Mouse (Mus musculus) neural tube, embryonic 14.5 days (tissue): ENCODE measurements around the gene Ccdc57. TPM values are rescaled to one million over a fixed set of nuclear protein-coding genes. Genes with fewer than 3 reads are reported as not detected.
A peak's percentile ranks its signal among the peaks of the same experiment; 100 is the strongest.

Source experiments
- ATAC-seq: fragments of 200-750 bp; cut with Nextera tagmentation; 2 replicates; pipeline ENCODE4 v1.8.0; 2017; ENCODE audit warnings: low read depth, mild to moderate bottlenecking, moderate TSS enrichment, moderate library complexity
- H3K27ac ChIP-seq: fragments of 300-500 bp; sonication (generic); 2 replicates; pipeline ENCODE4 v1.5.1; 2014; ENCODE audit warnings: low read depth, mild to moderate bottlenecking, control low read depth, low read length, moderate library complexity, mixed read lengths
- H3K27me3 ChIP-seq: fragments of 300-500 bp; sonication (generic); 2 replicates; pipeline ENCODE4 v1.6.1; 2014; ENCODE audit warnings: low read length; ENCODE audit not compliant: control insufficient read depth, insufficient read depth
- H3K36me3 ChIP-seq: fragments of 300-500 bp; sonication (generic); 2 replicates; pipeline ENCODE4 v1.6.1; 2014; ENCODE audit warnings: low read length, mixed read lengths; ENCODE audit not compliant: control insufficient read depth, insufficient read depth
- H3K4me1 ChIP-seq: fragments of 300-500 bp; sonication (generic); 2 replicates; pipeline ENCODE4 v1.6.1; 2014; ENCODE audit warnings: low read length; ENCODE audit not compliant: control insufficient read depth, insufficient read depth
- H3K4me2 ChIP-seq: fragments of 300-500 bp; sonication (generic); 2 replicates; pipeline ENCODE4 v1.6.1; 2014; ENCODE audit warnings: mild to moderate bottlenecking, low read depth, low read length, control low read depth
- H3K4me3 ChIP-seq: fragments of 300-500 bp; sonication (generic); 2 replicates; pipeline ENCODE4 v1.5.1; 2014; ENCODE audit warnings: low read depth, low read length, control low read depth, mixed read lengths
- H3K9ac ChIP-seq: fragments of 300-500 bp; sonication (generic); replicated peaks from 2 replicates; pipeline ENCODE4 v1.6.1; 2014; ENCODE audit warnings: low read depth, mild to moderate bottlenecking, control low read depth, low read length, mixed read lengths
- H3K9me3 ChIP-seq: fragments of 300-500 bp; sonication (generic); 2 replicates; pipeline ENCODE4 v1.6.1; 2016; ENCODE audit warnings: low read length; ENCODE audit not compliant: control insufficient read depth
- WGBS: fragments of 180-500 bp; shearing (Covaris S2); extraction: QIAGEN DNeasy Blood & Tissue Kit; methylation state at CpG from one replicate; pipeline ENCODE4 v1.1.7; 2014; 5-methylcytosine and 5-hydroxymethylcytosine counted together
- polyA plus RNA-seq: library from polyadenylated mRNA; unstranded; fragments of >200 nt; fragmentation: Nextera tagmentation; extraction: Ambion mirVana; gene quantifications from 2 replicates; pipeline ENCODE4 v1.2.1, GENCODE M21; 2014

Gene Ccdc57
- polyA plus RNA-seq, 1 experiment from 2014 or later, result 6.7 TPM

DNA sequence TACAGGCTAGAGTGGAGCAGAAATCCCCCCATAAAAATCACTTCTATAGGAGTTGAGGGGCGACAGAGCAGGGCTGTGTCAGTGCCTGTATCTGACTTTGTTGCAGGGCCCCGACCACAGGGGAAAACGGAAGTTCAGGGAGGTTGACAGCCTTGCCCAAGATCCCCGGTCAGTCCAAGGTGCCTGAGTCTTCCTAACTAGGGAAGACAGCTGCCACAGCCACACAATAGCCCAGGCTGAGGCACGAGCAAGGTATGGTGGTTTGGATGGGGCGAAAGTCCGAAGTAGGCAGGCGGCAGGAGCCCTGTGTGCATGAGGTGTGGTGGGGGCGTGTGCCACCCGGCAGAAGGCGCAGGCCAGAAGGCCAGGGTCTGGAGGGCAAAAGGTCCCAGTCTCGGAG lies 15.7 kb upstream of the Ccdc57 start, which contains the start of gene Slc16a3:
Gene Slc16a3, plus strand, starts transcription at position 153 of the 400 bp plus-strand sequence.
- H3K36me3 ChIP-seq, result no peaks in the 10 kb centered on the region
- peaks cover 12% of the 10 kb centered on the region; the same call in 1 of the 2 replicates for H3K4me1 ChIP-seq
- H3K4me3 ChIP-seq, result peak within 1 kb of the TSS; percentile 29
- H3K9ac ChIP-seq, result 0 out of 2 replicates have a peak within 1 kb of the TSS, but pooled peaks have one; percentile 11
- peak within 1 kb of the TSS; percentile 62 for H3K4me2 ChIP-seq
- no peak within 1 kb of the TSS for H3K27ac ChIP-seq
- ATAC-seq, result no peak
- H3K27me3 ChIP-seq, result peaks cover 22% of the 10 kb centered on the region
- no peaks in the 10 kb centered on the region for H3K9me3 ChIP-seq
- WGBS, result 38% methylated on average over 12 of the region's 12 CpGs

DNA sequence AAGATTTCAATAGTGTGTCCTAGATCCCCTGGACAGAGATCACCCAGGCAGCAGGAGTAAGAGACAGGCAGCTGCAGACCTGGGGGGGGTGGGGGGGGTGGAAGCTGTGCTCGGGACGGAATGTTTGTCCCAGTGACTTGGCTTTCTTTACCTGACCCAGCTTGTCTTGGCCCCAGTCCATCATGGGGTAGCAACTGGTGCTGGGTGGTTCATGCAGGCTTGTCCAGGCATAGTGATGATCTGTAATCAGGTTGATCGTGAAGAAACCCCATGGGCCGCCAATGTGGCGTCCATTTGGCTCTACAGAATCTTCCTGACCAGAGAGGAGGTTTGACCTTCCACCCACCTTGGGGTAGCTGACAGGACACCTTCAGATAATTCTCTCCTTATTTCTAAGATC lies 13.3 kb upstream of the Ccdc57 start:
- Histone ChIP-seq H3K4me1 (peaks cover 6% of the 10 kb centered on the region; the same call in 1 of the 2 replicates), H3K27me3 (peaks cover 22% of the 10 kb centered on the region), H3K4me3 (no peak overlapping the region), H3K36me3 (no peaks in the 10 kb centered on the region), H3K27ac (no peak overlapping the region), H3K9ac (no peak overlapping the region), H3K9me3 (no peaks in the 10 kb centered on the region), H3K4me2 (no peak overlapping the region)
- WGBS, result 98% methylated on average over 5 of the region's 5 CpGs
- ATAC-seq, result no peak

DNA sequence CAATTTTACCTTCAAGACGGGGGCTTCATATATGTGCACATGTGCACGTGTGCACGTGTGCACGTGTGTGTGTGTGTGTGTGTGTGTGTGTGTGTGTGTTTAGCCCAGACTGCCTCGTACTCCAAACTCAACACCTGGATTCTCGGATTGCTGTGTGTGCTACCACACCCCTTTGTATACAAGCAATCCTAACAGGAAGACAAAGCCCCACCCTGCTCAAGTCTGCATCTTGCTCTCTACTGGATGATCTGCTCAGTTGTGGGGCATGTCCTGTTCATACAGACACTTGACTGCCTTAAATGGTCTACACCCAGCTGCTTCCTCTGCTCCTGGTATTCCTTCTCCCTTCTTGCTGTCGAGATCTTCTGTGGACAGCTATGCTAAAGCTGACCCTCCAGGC lies 12.6 kb upstream of the Ccdc57 start:
- no peak for ATAC-seq
- Histone ChIP-seq H3K4me1 (0 out of 2 replicates have a peak, but pooled peaks cover 6% of the 10 kb centered on the region), H3K27ac (no peak overlapping the region), H3K9me3 (no peaks in the 10 kb centered on the region), H3K4me3 (no peak overlapping the region), H3K27me3 (peaks cover 19% of the 10 kb centered on the region), H3K4me2 (no peak overlapping the region), H3K36me3 (no peaks in the 10 kb centered on the region), H3K9ac (no peak overlapping the region)
- 95% methylated on average over 7 of the region's 7 CpGs for WGBS

DNA sequence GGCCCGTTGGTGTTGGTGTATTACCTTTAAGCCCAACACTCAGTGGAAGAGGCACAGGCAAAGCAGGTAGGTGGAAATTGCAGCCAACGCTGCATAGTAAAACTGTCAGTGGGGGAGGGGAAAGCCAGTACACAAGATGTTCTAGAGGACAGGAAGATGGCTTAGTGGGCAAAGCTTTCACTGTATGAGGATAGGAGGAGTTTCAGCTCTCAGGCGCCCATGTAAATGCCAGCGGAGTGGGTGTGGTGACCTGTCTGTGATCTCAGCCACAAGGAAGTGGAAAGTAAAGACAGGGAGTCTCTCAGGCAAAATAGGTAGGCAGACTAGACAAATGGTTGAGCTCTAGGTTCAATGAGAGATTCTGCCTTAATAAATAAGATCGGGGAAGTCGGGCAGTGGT lies 8.3 kb upstream of the Ccdc57 start:
- Histone ChIP-seq H3K27me3 (no peaks in the 10 kb centered on the region), H3K9me3 (no peaks in the 10 kb centered on the region), H3K27ac (no peak overlapping the region), H3K9ac (no peak overlapping the region), H3K4me2 (no peak overlapping the region), H3K4me3 (no peak overlapping the region), H3K36me3 (no peaks in the 10 kb centered on the region), H3K4me1 (no peaks in the 10 kb centered on the region)
- no peak for ATAC-seq
- 92% methylated on average over 6 of the region's 6 CpGs for WGBS

DNA sequence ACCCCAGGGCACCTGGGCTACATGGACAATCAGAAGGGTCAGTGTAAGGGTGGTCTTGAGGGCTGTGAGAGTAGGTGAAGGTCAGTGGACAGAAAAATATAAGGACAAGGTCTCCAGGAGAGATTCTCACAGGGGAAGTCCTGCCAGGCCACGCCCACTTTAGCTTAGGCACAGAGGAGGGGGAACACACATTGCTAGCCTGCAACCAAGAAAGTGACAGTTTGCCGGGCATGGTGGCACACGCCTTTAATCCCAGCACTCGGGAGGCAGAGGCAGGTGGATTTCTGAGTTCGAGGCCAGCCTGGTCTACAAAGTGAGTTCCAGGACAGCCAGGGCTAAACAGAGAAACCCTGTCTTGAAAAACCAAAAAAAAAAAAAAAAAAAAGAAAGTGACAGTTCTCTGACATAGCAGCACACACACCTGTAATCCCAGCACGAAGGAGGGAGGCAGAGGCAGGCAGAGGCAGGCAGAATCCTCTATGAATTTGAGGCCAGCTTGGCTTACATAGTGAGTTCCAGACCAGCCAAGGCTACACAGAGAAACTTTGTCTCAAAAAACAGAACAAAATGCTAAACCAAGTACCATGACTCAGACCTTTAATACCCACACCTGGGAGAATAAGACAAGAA lies 7.2 kb upstream of the Ccdc57 start:
- no peak for ATAC-seq
- Histone ChIP-seq H3K9ac (no peak overlapping the region), H3K36me3 (no peaks in the 10 kb centered on the region), H3K27me3 (no peaks in the 10 kb centered on the region), H3K27ac (no peak overlapping the region), H3K4me1 (no peaks in the 10 kb centered on the region), H3K9me3 (no peaks in the 10 kb centered on the region), H3K4me3 (no peak overlapping the region), H3K4me2 (no peak overlapping the region)
- 54% methylated on average over 5 of the region's 6 CpGs for WGBS

DNA sequence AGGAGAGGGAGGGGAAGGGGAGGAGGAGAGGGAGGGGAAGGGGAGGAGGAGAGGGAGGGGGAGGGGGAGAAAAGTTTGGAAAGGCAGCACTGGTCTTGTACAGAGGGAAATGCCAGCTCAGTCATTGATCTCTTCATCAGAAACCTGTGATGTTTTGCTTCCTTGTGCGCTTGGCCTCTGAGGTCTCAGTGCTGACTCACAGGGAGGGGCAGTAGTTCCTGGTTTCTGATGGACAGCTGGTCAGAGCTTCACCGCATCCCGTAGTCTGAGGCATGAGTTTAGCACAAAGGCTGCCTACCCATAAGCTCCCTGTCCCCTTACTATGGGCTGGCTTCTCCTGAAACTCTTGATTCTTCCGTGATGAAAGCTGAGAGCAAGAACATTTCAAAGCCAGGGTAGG lies 6.1 kb upstream of the Ccdc57 start:
- Histone ChIP-seq H3K27ac (no peak overlapping the region), H3K36me3 (no peaks in the 10 kb centered on the region), H3K27me3 (no peaks in the 10 kb centered on the region), H3K9me3 (no peaks in the 10 kb centered on the region), H3K4me1 (no peaks in the 10 kb centered on the region), H3K9ac (no peak overlapping the region), H3K4me3 (no peak overlapping the region), H3K4me2 (no peak overlapping the region)
- ATAC-seq, result no peak
- 40% methylated on average over 4 of the region's 4 CpGs for WGBS

DNA sequence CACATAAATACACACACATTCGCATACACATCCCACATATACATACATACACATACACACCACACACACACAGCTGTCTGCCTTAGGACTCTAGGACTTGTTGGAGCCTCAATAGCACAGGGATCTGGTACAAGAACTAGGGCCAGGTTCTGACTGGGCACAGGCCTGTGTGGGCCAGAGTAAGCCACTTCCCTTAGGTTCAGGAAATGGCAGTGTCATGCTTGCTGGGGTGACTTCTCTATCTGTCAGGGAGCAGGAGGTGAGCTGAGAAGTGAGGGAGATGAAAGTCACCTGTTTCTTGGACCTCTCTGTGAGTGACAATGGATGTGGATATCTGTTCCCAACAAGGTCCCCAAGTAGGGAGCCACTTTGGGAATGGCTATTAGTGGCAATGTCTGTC lies 5.3 kb upstream of the Ccdc57 start:
- H3K4me1 ChIP-seq, result no peaks in the 10 kb centered on the region
- H3K9me3 ChIP-seq, result no peaks in the 10 kb centered on the region
- H3K4me2 ChIP-seq, result no peak overlapping the region
- WGBS, result 100% methylated on average over 1 of the region's 1 CpGs
- H3K27ac ChIP-seq, result no peak overlapping the region
- no peak overlapping the region for H3K4me3 ChIP-seq
- no peaks in the 10 kb centered on the region for H3K27me3 ChIP-seq
- H3K36me3 ChIP-seq, result no peaks in the 10 kb centered on the region
- no peak overlapping the region for H3K9ac ChIP-seq
- no peak for ATAC-seq

DNA sequence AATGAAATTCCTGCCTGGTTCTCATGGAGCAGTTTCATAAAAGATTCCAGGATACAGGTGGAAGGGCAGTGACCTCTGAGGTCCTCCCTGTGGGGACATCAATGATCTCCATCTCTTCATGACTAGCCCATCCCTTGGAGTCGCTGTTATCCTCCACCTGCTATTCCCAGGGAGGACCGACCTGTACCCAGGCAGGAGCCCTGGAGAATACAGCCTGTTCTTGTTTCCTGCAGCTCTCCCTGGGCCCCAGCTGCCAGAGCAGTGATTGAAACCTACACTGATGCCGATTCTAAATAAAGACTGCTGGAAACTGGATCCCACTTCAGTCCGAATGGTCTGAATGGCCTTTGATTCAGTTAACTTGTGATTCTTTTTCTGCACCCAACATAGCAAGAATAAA lies 1.2 kb downstream of the Ccdc57 start:
- Histone ChIP-seq H3K9ac (no peak overlapping the region), H3K4me3 (no peak overlapping the region), H3K27ac (no peak overlapping the region), H3K36me3 (no peaks in the 10 kb centered on the region), H3K9me3 (no peaks in the 10 kb centered on the region), H3K27me3 (no peaks in the 10 kb centered on the region), H3K4me2 (no peak overlapping the region), H3K4me1 (no peaks in the 10 kb centered on the region)
- 87% methylated on average over 4 of the region's 4 CpGs for WGBS
- no peak for ATAC-seq

DNA sequence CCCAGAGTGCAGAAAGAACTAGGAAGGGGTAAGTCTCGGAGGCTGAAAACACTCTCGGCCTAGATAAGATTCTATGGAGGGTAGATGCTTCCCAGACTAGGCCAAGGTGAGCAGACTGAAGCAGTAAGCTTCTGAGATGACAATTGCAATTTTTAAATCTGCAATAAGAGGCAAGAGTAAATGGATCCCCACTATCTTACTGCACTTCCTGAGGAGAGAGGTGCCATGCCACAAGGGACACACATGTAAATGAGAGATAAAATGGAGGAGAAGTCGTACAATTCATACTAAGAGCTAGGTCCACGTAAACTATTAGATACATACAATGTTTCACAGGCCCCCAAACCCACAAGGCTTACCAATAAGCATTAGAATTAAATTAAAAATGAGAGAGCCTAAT lies 4.2 kb downstream of the Ccdc57 start:
- Histone ChIP-seq H3K9me3 (no peaks in the 10 kb centered on the region), H3K4me1 (no peaks in the 10 kb centered on the region), H3K4me2 (no peak overlapping the region), H3K27me3 (no peaks in the 10 kb centered on the region), H3K9ac (no peak overlapping the region), H3K36me3 (no peaks in the 10 kb centered on the region), H3K27ac (no peak overlapping the region), H3K4me3 (no peak overlapping the region)
- ATAC-seq, result no peak
- 86% methylated on average over 4 of the region's 4 CpGs for WGBS
